Mouse (Mus musculus) C2C12 (cell line): Measurements from ENCODE around the gene C1ql2.

Experiments
- CEBPB ChIP-seq: IDR thresholded peaks from one replicate; pipeline ENCODE4 v1.6.1; 2011; ENCODE audit warnings: low read depth, mild to moderate bottlenecking, control low read depth, moderate library complexity
- CTCF ChIP-seq: IDR thresholded peaks from one replicate; pipeline ENCODE4 v1.5.1; 2011; ENCODE audit not compliant: control insufficient read depth, insufficient read depth, insufficient read length
- FOSL1 ChIP-seq: IDR thresholded peaks from one replicate; pipeline ENCODE4 v1.8.0; 2011; ENCODE audit warnings: mild to moderate bottlenecking, low read length; ENCODE audit not compliant: poor library complexity, insufficient read depth, severe bottlenecking
- MYOD1 ChIP-seq: IDR thresholded peaks from one replicate; pipeline ENCODE4 v1.6.1; 2011; ENCODE audit warnings: low read depth; ENCODE audit not compliant: control insufficient read depth, insufficient read length

DNA sequence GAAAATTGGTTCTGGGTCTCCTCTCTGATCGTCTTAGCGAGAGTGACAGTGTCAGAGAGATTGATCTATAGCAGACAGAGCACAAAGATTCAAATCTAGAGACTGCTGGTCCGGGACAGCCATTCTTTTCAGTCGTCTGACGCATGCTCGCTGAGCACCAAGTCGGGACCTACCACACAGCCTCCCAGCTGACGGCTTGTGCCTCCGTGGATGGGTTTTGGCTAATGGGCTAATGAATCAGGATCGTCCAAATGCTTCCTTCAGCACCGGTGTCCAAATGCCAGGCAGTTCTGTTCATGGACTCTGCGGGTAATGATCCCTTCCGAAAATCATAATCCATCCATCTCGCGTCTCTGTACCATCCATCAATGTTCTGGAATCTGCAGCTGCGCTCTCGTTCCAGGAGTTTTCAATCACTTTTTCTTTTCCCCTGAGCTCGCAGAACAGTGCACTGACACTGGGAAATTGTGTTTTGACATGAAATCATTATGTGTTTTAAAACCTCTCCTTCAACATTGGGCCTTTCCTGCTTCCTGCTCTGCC lies 44.7 kb downstream of the C1ql2 start:
- no peak for TF ChIP-seq CTCF
- TF ChIP-seq CEBPB: no peak
- TF ChIP-seq MYOD1: no peak
- TF ChIP-seq FOSL1: no peak
